Mouse (Mus musculus) limb, embryonic 13.5 days (tissue): ENCODE results near the gene Zfp13. TPM values are rescaled to one million over a fixed set of nuclear protein-coding genes. Genes with fewer than 3 reads are reported as not detected.

ENCODE experiments used
- ATAC-seq: fragments of 200-750 bp; cut with Nextera tagmentation; 2 replicates; pipeline ENCODE4 v1.8.0; 2017; ENCODE audit warnings: low read depth, moderate number of reproducible peaks, moderate TSS enrichment; ENCODE audit not compliant: low FRiP score
- H3K27ac ChIP-seq: fragments of 300-500 bp; sonication (generic); 2 replicates; pipeline ENCODE4 v1.5.1; 2015; ENCODE audit warnings: inconsistent platforms, mild to moderate bottlenecking, moderate library complexity
- H3K27me3 ChIP-seq: fragments of 300-500 bp; sonication (generic); 2 replicates; pipeline ENCODE4 v1.6.1; 2015; ENCODE audit warnings: mild to moderate bottlenecking, inconsistent platforms
- H3K36me3 ChIP-seq: fragments of 300-500 bp; sonication (generic); 2 replicates; pipeline ENCODE4 v1.6.1; 2015; ENCODE audit warnings: inconsistent platforms, mild to moderate bottlenecking, moderate library complexity
- H3K4me1 ChIP-seq: fragments of 300-500 bp; sonication (generic); 2 replicates; pipeline ENCODE4 v1.6.1; 2015; ENCODE audit warnings: inconsistent platforms
- H3K4me2 ChIP-seq: fragments of 300-500 bp; sonication (generic); replicated peaks from 2 replicates; pipeline ENCODE4 v1.6.1; 2015; ENCODE audit warnings: inconsistent platforms, mild to moderate bottlenecking, moderate library complexity
- H3K4me3 ChIP-seq: fragments of 300-500 bp; sonication (generic); 2 replicates; pipeline ENCODE4 v1.5.1; 2015; ENCODE audit warnings: moderate library complexity, mild to moderate bottlenecking, inconsistent platforms
- H3K9ac ChIP-seq: fragments of 300-500 bp; sonication (generic); 2 replicates; pipeline ENCODE4 v1.6.1; 2015; ENCODE audit warnings: mild to moderate bottlenecking, inconsistent platforms
- H3K9me3 ChIP-seq: fragments of 300-500 bp; sonication (generic); 2 replicates; pipeline ENCODE4 v1.6.1; 2016; ENCODE audit warnings: inconsistent platforms
- WGBS: fragments of 180-500 bp; shearing (Covaris S2); methylation state at CpG from one replicate; pipeline ENCODE4 v1.1.7; 2015; 5-methylcytosine and 5-hydroxymethylcytosine counted together
- polyA plus RNA-seq: library from polyadenylated mRNA; unstranded; fragments of >200 nt; fragmentation: Nextera tagmentation; extraction: Ambion mirVana; gene quantifications from 2 replicates; pipeline ENCODE4 v1.2.1, GENCODE M21; 2015

Gene Zfp13
- polyA plus RNA-seq, 1 experiment from 2014 or later = 19.9 TPM

- Histone ChIP-seq H3K4me3 (no peak overlapping the region), H3K27me3 (no peaks in the 10 kb centered on the region), H3K4me1 (peaks cover 9% of the 10 kb centered on the region), H3K27ac (no peak overlapping the region), H3K36me3 (peaks cover 50% of the 10 kb centered on the region), H3K9me3 (no peaks in the 10 kb centered on the region), H3K4me2 (no peak overlapping the region), H3K9ac (no peak overlapping the region)
- ATAC-seq = no peak
Observed at GRCm38 (mm10) chr17:23554321-23554720, 45.0 kb downstream of the Zfp13 start.

GRCm38 (mm10) chr17:23553634-23554120 is 45.6 kb downstream of the Zfp13 start:
- ATAC-seq = no peak
- Histone ChIP-seq H3K4me1 (peaks cover 16% of the 10 kb centered on the region), H3K27ac (no peak overlapping the region), H3K4me2 (no peak overlapping the region), H3K9ac (no peak overlapping the region), H3K36me3 (peaks cover 44% of the 10 kb centered on the region), H3K9me3 (no peaks in the 10 kb centered on the region), H3K4me3 (no peak overlapping the region), H3K27me3 (no peaks in the 10 kb centered on the region)
- WGBS = 47% methylated on average over 1 of the region's 1 CpGs

- WGBS = 87% methylated on average over 8 of the region's 8 CpGs
- H3K4me3 ChIP-seq = no peak overlapping the region
- no peak for ATAC-seq
Observed at GRCm38 (mm10) chr17:23552896-23553633, 46.2 kb downstream of the Zfp13 start.

GRCm38 (mm10) chr17:23551963-23552362 is 47.3 kb downstream of the Zfp13 start:
- Histone ChIP-seq H3K27ac (no peak overlapping the region), H3K9ac (no peak overlapping the region), H3K27me3 (no peaks in the 10 kb centered on the region), H3K9me3 (no peaks in the 10 kb centered on the region), H3K4me3 (no peak overlapping the region), H3K4me1 (peaks cover 16% of the 10 kb centered on the region), H3K4me2 (no peak overlapping the region), H3K36me3 (peaks cover 27% of the 10 kb centered on the region)
- ATAC-seq = no peak
- WGBS = 67% methylated on average over 5 of the region's 5 CpGs

More at GRCm38 (mm10) chr17:23552896-23553633, 46.2 kb downstream of the Zfp13 start:
- Histone ChIP-seq H3K9ac (no peak overlapping the region), H3K4me2 (no peak overlapping the region), H3K27ac (no peak overlapping the region), H3K36me3 (peaks cover 38% of the 10 kb centered on the region), H3K4me1 (peaks cover 16% of the 10 kb centered on the region), H3K27me3 (no peaks in the 10 kb centered on the region), H3K9me3 (no peaks in the 10 kb centered on the region)

GRCm38 (mm10) chr17:23551416-23551815 is 47.9 kb downstream of the Zfp13 start:
- no peak overlapping the region; the same call in 1 of the 2 replicates for H3K27ac ChIP-seq
- no peak for ATAC-seq
- no peaks in the 10 kb centered on the region for H3K9me3 ChIP-seq
- peak overlapping the region; percentile 70 for H3K9ac ChIP-seq
- peak overlapping the region; percentile 78 for H3K4me2 ChIP-seq
- H3K4me3 ChIP-seq = peak overlapping the region; percentile 55
- peaks cover 16% of the 10 kb centered on the region for H3K4me1 ChIP-seq
- no peaks in the 10 kb centered on the region for H3K27me3 ChIP-seq
- peaks cover 21% of the 10 kb centered on the region for H3K36me3 ChIP-seq

GRCm38 (mm10) chr17:23550856-23551255 is 48.4 kb downstream of the Zfp13 start:
- Histone ChIP-seq H3K27ac (peak overlapping the region; percentile 40; the same call in 1 of the 2 replicates), H3K27me3 (no peaks in the 10 kb centered on the region), H3K4me2 (peak overlapping the region; percentile 78), H3K4me1 (peaks cover 16% of the 10 kb centered on the region), H3K4me3 (peak overlapping the region; percentile 55), H3K36me3 (peaks cover 15% of the 10 kb centered on the region), H3K9me3 (no peaks in the 10 kb centered on the region), H3K9ac (peak overlapping the region; percentile 70)
- no peak for ATAC-seq
- 1% methylated on average over 15 of the region's 15 CpGs for WGBS

DNA sequence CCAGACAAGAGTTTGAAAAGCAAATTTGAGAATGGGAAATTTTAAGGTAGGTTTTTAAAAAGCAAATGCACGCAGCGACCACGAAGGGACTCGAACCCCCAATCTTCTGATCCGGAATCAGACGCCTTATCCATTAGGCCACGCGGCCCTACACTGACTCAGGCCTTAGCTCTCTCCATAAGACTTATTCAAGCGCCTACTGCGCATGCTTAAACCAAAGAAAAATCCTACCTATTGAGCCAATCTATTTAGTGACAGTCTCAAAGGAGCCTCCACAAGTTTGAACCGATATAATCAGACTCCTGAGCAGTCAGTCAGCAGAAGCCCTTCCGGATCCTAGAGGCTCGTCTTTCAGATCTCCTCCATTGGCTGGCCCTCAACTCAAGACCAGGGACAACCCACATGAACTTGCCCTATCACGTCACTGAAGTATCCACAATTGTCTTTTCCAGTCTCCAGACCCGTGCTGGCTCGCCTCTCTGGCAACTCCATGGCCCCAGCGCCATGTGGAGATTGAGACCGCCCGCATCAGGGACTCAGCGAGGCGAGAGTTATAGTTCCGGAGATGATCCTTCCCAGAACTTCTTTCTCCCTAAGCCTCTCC is 49.0 kb downstream of the Zfp13 start:
- Histone ChIP-seq H3K4me3 (peak overlapping the region; percentile 55), H3K27me3 (no peaks in the 10 kb centered on the region), H3K27ac (peak overlapping the region; percentile 40; the same call in 1 of the 2 replicates), H3K4me1 (peaks cover 16% of the 10 kb centered on the region), H3K4me2 (peak overlapping the region; percentile 78), H3K36me3 (peaks cover 10% of the 10 kb centered on the region), H3K9ac (peak overlapping the region; percentile 70), H3K9me3 (no peaks in the 10 kb centered on the region)
- ATAC-seq = peak; percentile 70
- WGBS = 1% methylated on average over 22 of the region's 22 CpGs

GRCm38 (mm10) chr17:23549441-23549840 is 49.8 kb downstream of the Zfp13 start:
- H3K9me3 ChIP-seq = no peaks in the 10 kb centered on the region
- peaks cover 1% of the 10 kb centered on the region; the same call in 1 of the 2 replicates for H3K36me3 ChIP-seq
- H3K27me3 ChIP-seq = no peaks in the 10 kb centered on the region
- no peak overlapping the region for H3K27ac ChIP-seq
- no peak for ATAC-seq
- peaks cover 16% of the 10 kb centered on the region for H3K4me1 ChIP-seq
- H3K4me2 ChIP-seq = peak overlapping the region; percentile 78
- H3K9ac ChIP-seq = no peak overlapping the region
- peak overlapping the region; percentile 55 for H3K4me3 ChIP-seq
- 7% methylated on average over 9 of the region's 9 CpGs for WGBS

GRCm38 (mm10) chr17:23548615-23549014 is 50.7 kb downstream of the Zfp13 start:
- H3K9ac ChIP-seq = no peak overlapping the region
- 1% methylated on average over 15 of the region's 15 CpGs for WGBS
- ATAC-seq = no peak

GRCm38 (mm10) chr17:23547681-23548443 is 51.4 kb downstream of the Zfp13 start:
- Histone ChIP-seq H3K27ac (no peak overlapping the region), H3K4me2 (peak overlapping the region; percentile 78; the same call in 1 of the 2 replicates), H3K4me1 (peaks cover 16% of the 10 kb centered on the region), H3K9me3 (no peaks in the 10 kb centered on the region), H3K9ac (no peak overlapping the region), H3K27me3 (no peaks in the 10 kb centered on the region), H3K36me3 (no peaks in the 10 kb centered on the region), H3K4me3 (peak overlapping the region; percentile 69; the same call in 1 of the 2 replicates)
- WGBS = 55% methylated on average over 11 of the region's 11 CpGs
- no peak for ATAC-seq

More at GRCm38 (mm10) chr17:23548615-23549014, 50.7 kb downstream of the Zfp13 start:
- no peaks in the 10 kb centered on the region for H3K27me3 ChIP-seq
- peaks cover 16% of the 10 kb centered on the region for H3K4me1 ChIP-seq
- no peaks in the 10 kb centered on the region for H3K36me3 ChIP-seq
- peak overlapping the region; percentile 55 for H3K4me3 ChIP-seq
- H3K27ac ChIP-seq = no peak overlapping the region
- peak overlapping the region; percentile 78 for H3K4me2 ChIP-seq
- no peaks in the 10 kb centered on the region for H3K9me3 ChIP-seq

DNA sequence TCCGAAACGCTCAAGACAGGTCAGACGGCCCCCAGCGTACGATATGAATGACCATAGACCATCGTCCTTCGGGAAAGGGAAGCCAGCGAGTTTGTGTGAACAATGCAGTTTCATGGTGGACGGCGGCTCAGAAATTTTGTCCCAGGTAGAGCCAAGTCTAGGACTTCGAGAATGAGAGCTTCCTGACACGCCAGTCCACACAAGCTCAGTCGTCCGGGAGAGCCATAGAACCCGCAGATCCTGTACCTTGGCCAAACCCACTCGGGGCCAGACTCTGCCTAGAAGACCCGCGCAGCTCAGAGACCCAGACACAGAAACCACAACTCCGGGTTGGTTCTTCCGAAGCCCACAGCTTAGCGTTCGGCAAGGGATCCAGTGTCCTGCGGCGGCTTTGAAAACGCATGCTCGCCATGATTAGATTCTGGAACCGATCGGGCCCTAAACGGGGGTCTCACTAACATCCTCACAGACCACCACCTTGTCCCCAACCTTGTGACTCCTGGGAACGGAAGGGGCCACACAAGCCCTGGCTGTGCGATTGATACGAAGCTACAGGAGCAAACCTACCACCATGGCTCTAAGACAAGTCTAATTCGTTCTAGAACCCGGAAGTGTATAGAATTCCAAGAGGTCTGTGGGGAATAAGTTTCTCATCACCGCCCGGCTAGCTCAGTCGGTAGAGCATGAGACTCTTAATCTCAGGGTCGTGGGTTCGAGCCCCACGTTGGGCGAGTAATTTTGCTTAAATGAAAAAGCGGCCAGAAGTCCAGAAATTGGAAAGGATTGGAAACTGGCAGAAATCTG is 52.4 kb downstream of the Zfp13 start:
- H3K36me3 ChIP-seq = no peaks in the 10 kb centered on the region
- H3K9ac ChIP-seq = peak overlapping the region; percentile 73
- peak overlapping the region; percentile 63 for H3K27ac ChIP-seq
- ATAC-seq = peak; percentile 49
- under 1% methylated on average over 42 of the region's 42 CpGs for WGBS
- no peaks in the 10 kb centered on the region for H3K9me3 ChIP-seq
- peak overlapping the region; percentile 64 for H3K4me2 ChIP-seq
- peaks cover 5% of the 10 kb centered on the region; the same call in 1 of the 2 replicates for H3K27me3 ChIP-seq
- H3K4me3 ChIP-seq = peak overlapping the region; percentile 69
- H3K4me1 ChIP-seq = peaks cover 22% of the 10 kb centered on the region
